Mouse (Mus musculus) liver, adult 2 months (tissue): ENCODE results near the gene Mpv17l2. TPM values are rescaled to one million over a fixed set of nuclear protein-coding genes. Genes with fewer than 3 reads are reported as not detected.

Source experiments
- DNase-seq: peaks from one replicate; pipeline ENCODE4 v3.0.0-alpha.2; 2011; ENCODE audit warnings: low read depth, low spot score; ENCODE audit errors: extremely low read depth
- H3K27ac ChIP-seq: fragments of 200-500 bp; replicated peaks from 2 replicates; pipeline ENCODE4 v1.5.1; 2012; ENCODE audit warnings: low read depth, mild to moderate bottlenecking, control low read depth, inconsistent platforms, low read length; ENCODE audit not compliant: insufficient read depth
- H3K27me3 ChIP-seq: fragments of 200-500 bp; 2 replicates; pipeline ENCODE4 v1.6.1; 2012; ENCODE audit warnings: mild to moderate bottlenecking, moderate library complexity, low read length, inconsistent platforms; ENCODE audit not compliant: control insufficient read depth, insufficient read depth
- H3K36me3 ChIP-seq: fragments of 200-500 bp; 2 replicates; pipeline ENCODE4 v1.6.1; 2012; ENCODE audit warnings: low read length, inconsistent platforms; ENCODE audit not compliant: control insufficient read depth, insufficient read depth
- H3K4me1 ChIP-seq: fragments of 200-500 bp; 2 replicates; pipeline ENCODE4 v1.6.1; 2011; ENCODE audit warnings: low read length; ENCODE audit not compliant: control insufficient read depth, insufficient read depth
- H3K4me3 ChIP-seq: fragments of 200-500 bp; 2 replicates; pipeline ENCODE4 v1.5.1; 2011; ENCODE audit warnings: low read depth, mild to moderate bottlenecking, control low read depth, low read length, moderate library complexity; ENCODE audit not compliant: insufficient read depth
- H3K79me2 ChIP-seq: fragments of 200-500 bp; 2 replicates; pipeline ENCODE4 v1.6.1; 2012; ENCODE audit warnings: inconsistent platforms, mild to moderate bottlenecking, low read length, moderate library complexity; ENCODE audit not compliant: control insufficient read depth, insufficient read depth
- H3K9ac ChIP-seq: fragments of 200-500 bp; 2 replicates; pipeline ENCODE4 v1.6.1; 2012; ENCODE audit warnings: low read depth, mild to moderate bottlenecking, control low read depth, inconsistent platforms, low read length
- CTCF ChIP-seq: fragments of 200-500 bp; IDR thresholded peaks from 2 replicates; pipeline ENCODE4 v1.5.1; 2011; ENCODE audit warnings: low read depth, low read length, control low read depth
- POLR2A ChIP-seq: fragments of 200-500 bp; IDR thresholded peaks from 2 replicates; pipeline ENCODE4 v1.6.1; 2011; ENCODE audit warnings: low read length, control low read depth; ENCODE audit not compliant: insufficient read depth; ENCODE audit errors: extremely low read depth
- WGBS: fragments of 180-500 bp; shearing (Covaris S2); methylation state at CpG from one replicate; pipeline ENCODE4 v1.1.7; 2018; 5-methylcytosine and 5-hydroxymethylcytosine counted together
- polyA plus RNA-seq: library from polyadenylated mRNA; depleted of rRNA; stranded (reverse); fragments of >200 nt; gene quantifications from 2 replicates; pipeline ENCODE4 v1.2.3, GENCODE M21; 2012
- total RNA-seq: library from RNA; depleted of rRNA; stranded (reverse); fragments of >200 nt; gene quantifications from 2 replicates; pipeline ENCODE4 v1.2.3, GENCODE M21; 2014

Gene Mpv17l2
- total and polyA plus RNA-seq, 2 experiments: 13.7 to 33.9 TPM

DNA sequence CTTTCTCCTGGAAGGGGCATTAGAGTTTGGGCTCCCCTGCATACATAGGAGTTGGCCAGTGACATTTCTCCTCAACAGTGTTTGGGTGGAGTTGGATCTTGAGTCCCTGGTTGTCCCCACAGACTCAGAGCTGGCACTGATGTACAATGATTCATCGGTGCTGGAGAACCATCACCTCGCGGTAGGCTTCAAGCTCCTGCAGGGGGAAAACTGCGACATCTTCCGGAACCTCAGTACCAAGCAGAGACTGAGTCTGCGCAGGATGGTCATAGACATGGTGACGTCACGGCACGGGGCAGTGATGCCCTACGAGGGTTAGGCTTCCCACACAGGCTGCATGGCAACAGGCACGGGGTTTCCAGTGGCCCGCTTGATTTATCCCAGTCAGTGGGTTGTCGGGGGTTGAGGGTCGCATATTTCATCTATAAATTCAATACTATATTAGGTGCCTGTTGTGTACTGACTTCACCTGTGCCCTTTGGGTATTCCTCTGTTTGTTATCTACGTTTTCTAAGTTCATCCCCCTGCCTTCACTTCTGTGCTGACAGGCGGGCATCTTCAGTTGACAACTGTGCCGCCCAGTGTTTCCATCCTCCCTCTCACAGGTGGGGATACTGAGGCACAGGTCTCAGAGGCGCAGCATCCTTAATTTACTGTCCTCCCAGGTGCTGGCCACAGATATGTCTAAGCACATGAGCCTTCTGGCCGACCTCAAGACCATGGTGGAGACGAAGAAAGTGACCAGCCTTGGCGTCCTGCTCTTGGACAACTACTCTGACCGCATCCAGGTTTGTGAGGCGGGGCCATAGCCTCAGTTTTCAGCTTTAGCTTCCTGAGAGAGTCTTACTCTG is 12.3 kb downstream of the Mpv17l2 start:
- no peak overlapping the region for H3K4me3 ChIP-seq
- H3K79me2 ChIP-seq: no peaks in the 10 kb centered on the region
- H3K27ac ChIP-seq: no peak overlapping the region
- no peaks in the 10 kb centered on the region for H3K36me3 ChIP-seq
- TF ChIP-seq POLR2A (no peak), CTCF (no peak)
- no peak overlapping the region for H3K9ac ChIP-seq
- 92% methylated on average over 23 of the region's 23 CpGs for WGBS
- H3K27me3 ChIP-seq: no peaks in the 10 kb centered on the region
- H3K4me1 ChIP-seq: peaks cover 3% of the 10 kb centered on the region; the same call in 1 of the 2 replicates
- no peak for DNase-seq

- WGBS: 95% methylated on average over 18 of the region's 18 CpGs
- TF ChIP-seq CTCF (no peak), POLR2A (no peak)
- Histone ChIP-seq H3K79me2 (no peaks in the 10 kb centered on the region), H3K4me1 (peaks cover 3% of the 10 kb centered on the region; the same call in 1 of the 2 replicates), H3K4me3 (no peak overlapping the region), H3K27ac (no peak overlapping the region), H3K27me3 (no peaks in the 10 kb centered on the region), H3K9ac (no peak overlapping the region), H3K36me3 (no peaks in the 10 kb centered on the region)
- DNase-seq: no peak
Observed at GRCm38 (mm10) chr8:70747211-70747890, 13.4 kb downstream of the Mpv17l2 start.

DNA sequence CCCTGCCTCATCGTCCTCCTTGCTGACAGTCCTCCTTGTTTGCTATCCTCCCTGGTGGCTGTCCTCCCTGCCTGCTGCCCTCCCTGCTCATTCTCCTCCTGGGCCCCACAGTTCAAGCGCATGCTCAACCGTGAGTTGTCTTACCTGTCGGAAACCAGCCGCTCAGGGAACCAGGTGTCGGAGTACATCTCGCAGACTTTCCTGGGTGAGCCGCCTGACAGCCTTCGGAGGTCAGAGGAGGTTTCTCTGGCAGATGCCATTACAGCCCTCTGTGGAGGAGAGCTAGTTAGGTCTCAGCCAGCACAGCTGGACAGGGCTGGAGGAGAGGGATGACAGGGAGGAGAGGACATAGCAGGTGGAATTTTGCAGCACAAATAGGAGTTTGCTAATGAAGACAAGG is 14.1 kb downstream of the Mpv17l2 start:
- WGBS: 93% methylated on average over 9 of the region's 9 CpGs
- Histone ChIP-seq H3K36me3 (no peaks in the 10 kb centered on the region), H3K9ac (no peak overlapping the region), H3K79me2 (no peaks in the 10 kb centered on the region), H3K27ac (no peak overlapping the region), H3K4me1 (peaks cover 3% of the 10 kb centered on the region; the same call in 1 of the 2 replicates), H3K27me3 (no peaks in the 10 kb centered on the region), H3K4me3 (no peak overlapping the region)
- no peak for DNase-seq
- TF ChIP-seq CTCF (no peak), POLR2A (no peak)

- 90% methylated on average over 19 of the region's 19 CpGs for WGBS
- Histone ChIP-seq H3K4me3 (no peak overlapping the region), H3K4me1 (peaks cover 3% of the 10 kb centered on the region; the same call in 1 of the 2 replicates), H3K36me3 (no peaks in the 10 kb centered on the region), H3K27ac (no peak overlapping the region), H3K27me3 (no peaks in the 10 kb centered on the region), H3K9ac (no peak overlapping the region), H3K79me2 (no peaks in the 10 kb centered on the region)
- TF ChIP-seq CTCF (no peak), POLR2A (no peak)
- DNase-seq: no peak
Observed at GRCm38 (mm10) chr8:70745691-70746220, 15.0 kb downstream of the Mpv17l2 start.

- DNase-seq: peak; percentile 69
- Histone ChIP-seq H3K36me3 (no peaks in the 10 kb centered on the region), H3K79me2 (no peaks in the 10 kb centered on the region), H3K27me3 (no peaks in the 10 kb centered on the region), H3K4me1 (peaks cover 3% of the 10 kb centered on the region; the same call in 1 of the 2 replicates), H3K4me3 (no peak overlapping the region), H3K27ac (no peak overlapping the region), H3K9ac (no peak overlapping the region)
- 41% methylated on average over 11 of the region's 11 CpGs for WGBS
- TF ChIP-seq CTCF (no peak), POLR2A (no peak)
Observed at GRCm38 (mm10) chr8:70744806-70745205, 15.9 kb downstream of the Mpv17l2 start.
